Mouse (Mus musculus) liver, postnatal 0 days (tissue): ENCODE measurements around the gene Fcrl6.

Experiments
- CTCF ChIP-seq: sonication (generic); IDR thresholded peaks from 2 replicates; pipeline ENCODE4 v1.5.1; 2016; ENCODE audit warnings: antibody characterized with exemption, low read depth
- EP300 ChIP-seq: IDR thresholded peaks from 2 replicates; pipeline ENCODE4 v1.6.1; 2016; ENCODE audit warnings: antibody characterized with exemption, low read depth, mild to moderate bottlenecking

DNA sequence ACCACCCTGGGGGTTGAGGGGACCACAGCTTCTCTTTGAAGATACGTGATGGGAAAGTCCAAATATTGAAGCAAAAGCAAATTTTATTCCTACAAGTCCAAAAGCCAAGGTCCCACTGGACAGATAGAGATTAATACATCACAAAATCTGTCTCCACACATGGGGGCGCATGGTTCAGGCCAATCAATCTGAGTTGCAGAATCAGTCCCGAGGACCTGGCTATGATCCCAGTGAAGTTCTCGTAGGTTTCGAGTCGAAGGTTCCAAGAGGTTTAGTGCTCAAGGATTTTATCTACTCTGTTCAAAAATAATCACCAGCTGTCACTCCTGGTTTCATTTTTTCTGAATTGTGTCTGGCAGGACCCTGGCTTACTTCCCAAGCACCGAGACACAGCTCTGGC lies 51.3 kb downstream of the Fcrl6 start:
- TF ChIP-seq CTCF (no peak), EP300 (no peak)
